Comparison of ENCODE assay signal across 28 mouse cellular contexts in genomic region chr8:10708509-10708908, GRCm38 (mm10).
"Had no signal": no experiment of that assay in that cellular context is flagged by ENCODE, and none has a peak within 500 bp of the region (broad histone marks: within the 10 kb centered on the region; RNA-seq: fewer than 3 reads in every experiment).

No protein-coding gene starts in this region.

- H3K27ac ChIP-seq: embryonic facial prominence, embryonic 10.5 days; embryonic facial prominence, embryonic 12.5 days; embryonic facial prominence, embryonic 13.5 days; embryonic facial prominence, embryonic 15.5 days; forebrain, embryonic 10.5 days; forebrain, embryonic 12.5 days; forebrain, embryonic 13.5 days; forebrain, embryonic 15.5 days; gastrocnemius, adult 2 months; heart, adult 2 months had no signal

- H3K9ac ChIP-seq: embryonic facial prominence, embryonic 12.5 days; embryonic facial prominence, embryonic 13.5 days; embryonic facial prominence, embryonic 15.5 days; forebrain, embryonic 12.5 days; forebrain, embryonic 13.5 days; forebrain, embryonic 15.5 days; forebrain, postnatal 0 days had no signal

- H3K4me1 ChIP-seq: embryonic facial prominence, embryonic 12.5 days; embryonic facial prominence, embryonic 13.5 days; embryonic facial prominence, embryonic 15.5 days had no signal

- DNase-seq: cerebellum, adult 8-10 months; cerebellum, adult 9-10 months; cerebellum, adult 9-11 months; cerebellum, postnatal 10 days; cerebellum, postnatal 14 days; cerebellum, postnatal 25 days; cerebellum, postnatal 36 days; embryo, embryonic 11 days; forebrain, postnatal 0 days; gastrocnemius, adult 2 months; gastrocnemius, postnatal 10 days; gastrocnemius, postnatal 14 days; gastrocnemius, postnatal 25 days; gastrocnemius, postnatal 36 days; heart, adult 11 months; heart, adult 18-20 months; heart, adult 2 months had no signal

- H3K4me2 ChIP-seq: embryonic facial prominence, embryonic 12.5 days; embryonic facial prominence, embryonic 13.5 days; embryonic facial prominence, embryonic 15.5 days; forebrain, embryonic 12.5 days; forebrain, embryonic 13.5 days; forebrain, embryonic 15.5 days had no signal

- H3K4me3 ChIP-seq: embryonic facial prominence, embryonic 10.5 days; embryonic facial prominence, embryonic 12.5 days; embryonic facial prominence, embryonic 13.5 days; embryonic facial prominence, embryonic 15.5 days; erythroblast, embryonic 14.5 days; forebrain, embryonic 10.5 days; forebrain, embryonic 12.5 days; forebrain, embryonic 13.5 days; forebrain, embryonic 15.5 days; gastrocnemius, adult 2 months; heart, adult 2 months had no signal

- H3K27me3 ChIP-seq: embryonic facial prominence, embryonic 12.5 days; embryonic facial prominence, embryonic 13.5 days; embryonic facial prominence, embryonic 15.5 days; forebrain, embryonic 15.5 days had no signal

- H3K9me3 ChIP-seq: embryonic facial prominence, embryonic 10.5 days; embryonic facial prominence, embryonic 12.5 days; embryonic facial prominence, embryonic 13.5 days; embryonic facial prominence, embryonic 15.5 days; forebrain, embryonic 10.5 days; forebrain, embryonic 12.5 days; forebrain, embryonic 13.5 days; forebrain, embryonic 15.5 days had no signal

- H3K36me3 ChIP-seq: embryonic facial prominence, embryonic 10.5 days; embryonic facial prominence, embryonic 12.5 days; embryonic facial prominence, embryonic 13.5 days; embryonic facial prominence, embryonic 15.5 days; forebrain, embryonic 10.5 days; forebrain, embryonic 12.5 days; forebrain, embryonic 15.5 days had no signal

- ATAC-seq: forebrain, embryonic 13.5 days; forebrain, embryonic 14.5 days; forebrain, embryonic 15.5 days; forebrain, embryonic 16.5 days; forebrain, postnatal 0 days had no signal
